ENCODE assay signal across 32 mouse cellular contexts in the genomic region with DNA sequence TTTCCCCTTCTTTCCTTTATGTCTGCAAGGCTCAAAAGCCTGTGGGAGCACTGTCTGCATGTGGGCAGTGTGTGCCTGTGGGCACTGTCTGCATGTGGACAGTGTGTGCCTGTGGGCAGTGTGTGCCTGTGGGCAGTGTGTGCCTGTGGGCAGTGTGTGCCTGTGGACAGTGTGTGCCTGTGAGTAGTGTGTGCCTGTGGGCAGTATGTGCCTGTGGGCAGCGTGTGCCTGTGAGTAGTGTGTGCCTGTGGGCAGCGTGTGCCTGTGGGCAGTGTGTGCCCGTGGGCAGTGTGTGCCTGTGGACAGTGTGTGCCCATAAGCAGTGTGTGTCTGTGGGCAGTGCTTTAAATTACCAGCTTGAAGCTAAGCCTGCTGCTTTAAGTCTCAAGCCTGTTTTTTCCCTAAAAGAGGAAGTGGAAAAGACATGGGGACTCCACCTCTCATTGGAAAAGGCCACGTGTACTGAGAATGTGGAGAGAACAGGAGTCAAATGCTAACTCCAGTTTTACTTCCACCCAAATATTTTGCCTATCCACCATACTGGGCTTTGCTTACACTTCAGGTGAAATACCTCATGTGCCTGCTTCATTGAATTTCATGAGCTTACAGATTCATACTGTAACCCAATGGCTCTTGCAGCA. TPM values are rescaled to one million over a fixed set of nuclear protein-coding genes. Genes with fewer than 3 reads are reported as not detected.
A peak's percentile ranks its signal among the peaks of the same experiment; 100 is the strongest.
DNase-seq lines count a peak whose midpoint lies in the region; TF ChIP-seq lines count a peak whose summit lies in the region.
"Had no signal": no experiment of that assay in that cellular context is flagged by ENCODE, and none has a peak within 500 bp of the region (broad histone marks: within the 10 kb centered on the region; RNA-seq: fewer than 3 reads in every experiment).

No protein-coding gene starts in this region.

- H3K4me1 ChIP-seq in CH12.LX (ENCODE audit: control insufficient read depth in 1 of 2, insufficient read depth in 2 of 2) = peaks cover 7 to 45% of the 10 kb centered on the region in 2 experiments
- H3K4me1 ChIP-seq in megakaryocyte, embryonic 14.5 days = peaks cover 4% of the 10 kb centered on the region; the same call in 1 of the 2 replicates
- H3K4me1 ChIP-seq: forebrain, embryonic 13.5 days; midbrain, embryonic 10.5 days; midbrain, embryonic 15.5 days; neural tube, embryonic 12.5 days had no signal

- intact Hi-C loops in left cerebral cortex, postnatal 14 days (cut with DNase I) = no loop called here

- H3K9me3 ChIP-seq in CH12.LX (replicated peaks; ENCODE audit: low read length) = no peaks in the 10 kb centered on the region
- no peaks in the 10 kb centered on the region; the same call in 1 of the 2 replicates for H3K9me3 ChIP-seq in megakaryocyte, embryonic 14.5 days
- H3K9me3 ChIP-seq: forebrain, embryonic 13.5 days; heart, embryonic 13.5 days; intestine, embryonic 15.5 days; liver, embryonic 12.5 days; midbrain, embryonic 10.5 days; midbrain, embryonic 15.5 days; neural tube, embryonic 12.5 days had no signal

- in situ Hi-C loops in CH12.LX (cut with MboI; ENCODE audit: low pct_ligation_motif_present, low pct_unique_long_range_greater_than_20kb, low sequenced_read_pairs) = no loop called here

- DNase-seq in left cerebral cortex, postnatal 14 days (ENCODE audit: low spot score in 2 of 2) = peak; percentile 6 to 61
- no peak for DNase-seq in left cerebral cortex, adult 9 months (ENCODE audit: low spot score in 2 of 2)
- peak; percentile 92 for DNase-seq in CH12.LX (ENCODE audit: extremely low read depth)
- DNase-seq in brain, adult 2 months (ENCODE audit: low read depth, low spot score) = peak; percentile 13
- DNase-seq in adrenal gland, postnatal 25 days = no peak
- DNase-seq in spleen, postnatal 36 days (ENCODE audit: low spot score in 2 of 2) = no peak
- DNase-seq: adrenal gland, postnatal 10 days; B cell, adult 2 months; cerebellum, adult 18-20 months; cerebellum, postnatal 14 days; gastrocnemius, adult 2 months; gastrocnemius, postnatal 36 days; heart, adult 2 months; heart, postnatal 10 days; kidney, adult 2 months; kidney, postnatal 36 days; liver, postnatal 0 days; lung, postnatal 36 days; thymus, adult 18-20 months; thymus, postnatal 36 days had no signal

- no peak for TF ChIP-seq RAD21 in CH12.LX (IDR thresholded peaks at IDR 0.05; ENCODE audit: low read depth, low read length)

- TF ChIP-seq EP300 in CH12.LX (IDR thresholded peaks at IDR 0.05; ENCODE audit: low read length) = peak; percentile 86

- no peak for TF ChIP-seq POLR2A in CH12.LX (IDR thresholded peaks at IDR 0.05; ENCODE audit: low read depth, low read length)

- H3K4me3 ChIP-seq in CH12.LX (replicated peaks in 1 of 3; ENCODE audit: low read depth in 2 of 3, low read length in 2 of 3, poor library complexity in 1 of 3) = peak overlapping the region in 1 of 3 experiments; percentile 40
- H3K4me3 ChIP-seq in megakaryocyte, embryonic 14.5 days (replicated peaks) = peak overlapping the region; percentile 60
- H3K4me3 ChIP-seq: forebrain, embryonic 13.5 days; gastrocnemius, adult 2 months; heart, adult 2 months; heart, embryonic 13.5 days; intestine, embryonic 15.5 days; layer of hippocampus, adult 2 months; liver, embryonic 12.5 days; midbrain, embryonic 10.5 days; midbrain, embryonic 15.5 days; neural tube, embryonic 12.5 days had no signal

- TF ChIP-seq CTCF in CH12.LX (conservative IDR thresholded peaks at IDR 0.05 in 1 of 2, IDR thresholded peaks at IDR 0.05 in 1 of 2; ENCODE audit: low read depth in 2 of 2, low read length in 2 of 2) = no peak

- dilution Hi-C loops in CH12.LX (cut with MboI; ENCODE audit: extremely low pct_ligation_motif_present, extremely low pct_unique_long_range_greater_than_20kb, low sequenced_read_pairs) = no loop called here

- H3K79me2 ChIP-seq in CH12.LX (replicated peaks; ENCODE audit: control insufficient read depth, extremely low read depth, insufficient read depth, poor library complexity, severe bottlenecking) = no peaks in the 10 kb centered on the region

- no peak overlapping the region for H3K9ac ChIP-seq in CH12.LX (ENCODE audit: insufficient read depth, low read depth)
- H3K9ac ChIP-seq: forebrain, embryonic 13.5 days; heart, embryonic 13.5 days; intestine, embryonic 15.5 days; liver, embryonic 12.5 days; liver, postnatal 0 days; midbrain, embryonic 15.5 days; neural tube, embryonic 12.5 days had no signal

- H3K4me2 ChIP-seq in CH12.LX (ENCODE audit: insufficient read depth, low read depth, poor library complexity, severe bottlenecking) = no peak overlapping the region
- H3K4me2 ChIP-seq: forebrain, embryonic 13.5 days; heart, embryonic 13.5 days; intestine, embryonic 15.5 days; liver, embryonic 12.5 days; midbrain, embryonic 15.5 days; neural tube, embryonic 12.5 days had no signal

- H3K27ac ChIP-seq in CH12.LX (ENCODE audit: insufficient read depth, low read depth) = no peak overlapping the region
- H3K27ac ChIP-seq: forebrain, embryonic 13.5 days; gastrocnemius, adult 2 months; heart, adult 2 months; heart, embryonic 13.5 days; intestine, embryonic 15.5 days; layer of hippocampus, adult 2 months; liver, embryonic 12.5 days; midbrain, embryonic 10.5 days; midbrain, embryonic 15.5 days; neural tube, embryonic 12.5 days had no signal

- no peaks in the 10 kb centered on the region for H3K36me3 ChIP-seq in CH12.LX (replicated peaks in 1 of 2; ENCODE audit: control insufficient read depth in 1 of 2, insufficient read depth in 1 of 2, low read length in 1 of 2)
- H3K36me3 ChIP-seq in megakaryocyte, embryonic 14.5 days (replicated peaks; ENCODE audit: low read length) = no peaks in the 10 kb centered on the region
- H3K36me3 ChIP-seq: heart, embryonic 13.5 days; intestine, embryonic 15.5 days; liver, embryonic 12.5 days; midbrain, embryonic 10.5 days; midbrain, embryonic 15.5 days; neural tube, embryonic 12.5 days had no signal

- H3K27me3 ChIP-seq in CH12.LX (replicated peaks) = no peaks in the 10 kb centered on the region
- no peaks in the 10 kb centered on the region for H3K27me3 ChIP-seq in megakaryocyte, embryonic 14.5 days (replicated peaks)
- H3K27me3 ChIP-seq: forebrain, embryonic 13.5 days; intestine, embryonic 15.5 days; midbrain, embryonic 15.5 days; neural tube, embryonic 12.5 days had no signal

TF ChIP-seq in CH12.LX, 34 proteins besides CTCF, POLR2A, EP300 and RAD21:
- TF ChIP-seq ZMIZ1 (IDR thresholded peaks at IDR 0.05; ENCODE audit: low read depth, low read length) (no peak), JUND (conservative IDR thresholded peaks at IDR 0.05; ENCODE audit: low read depth, low read length) (no peak), HCFC1 (IDR thresholded peaks at IDR 0.05; ENCODE audit: low read depth, low read length) (no peak), ZNF384 (IDR thresholded peaks at IDR 0.05; ENCODE audit: low read depth, low read length) (no peak), POLR2AphosphoS2 (IDR thresholded peaks at IDR 0.05; ENCODE audit: low read depth, low read length) (no peak), ZKSCAN1 (IDR thresholded peaks at IDR 0.05; ENCODE audit: borderline replicate concordance, low read depth, low read length) (no peak), USF2 (conservative IDR thresholded peaks at IDR 0.05; ENCODE audit: low read depth, low read length) (no peak), USF1 (IDR thresholded peaks at IDR 0.05; ENCODE audit: low read depth, low read length) (no peak), JUN (IDR thresholded peaks at IDR 0.05; ENCODE audit: insufficient read depth, low read depth, low read length) (no peak), NELFE (IDR thresholded peaks at IDR 0.05; ENCODE audit: low read depth, low read length) (no peak), MXI1 (IDR thresholded peaks at IDR 0.05; ENCODE audit: low read depth, low read length) (0 out of 2 replicates have a peak, but pooled peaks have one; percentile 26), TCF12 (IDR thresholded peaks at IDR 0.05; ENCODE audit: low read depth, low read length) (no peak), UBTF (IDR thresholded peaks at IDR 0.05; ENCODE audit: low read depth, low read length) (no peak), ETS1 (conservative IDR thresholded peaks at IDR 0.05; ENCODE audit: low read depth, low read length) (no peak), MEF2A (IDR thresholded peaks at IDR 0.05; ENCODE audit: borderline replicate concordance, low read depth, low read length) (0 out of 2 replicates have a peak, but pooled peaks have one; percentile 22), NRF1 (IDR thresholded peaks at IDR 0.05; ENCODE audit: low read depth, low read length) (no peak), ZC3H11A (IDR thresholded peaks at IDR 0.05; ENCODE audit: low read depth, low read length) (no peak), IRF4 (IDR thresholded peaks at IDR 0.05; ENCODE audit: low read depth, low read length) (no peak; the same call in 1 of the 2 replicates), PAX5 (IDR thresholded peaks at IDR 0.05; ENCODE audit: low read length) (no peak), SIN3A (IDR thresholded peaks at IDR 0.05; ENCODE audit: low read length) (no peak), CHD2 (IDR thresholded peaks at IDR 0.05; ENCODE audit: low read length) (no peak), TBP (conservative IDR thresholded peaks at IDR 0.05; ENCODE audit: low read depth, low read length) (no peak), RCOR1 (conservative IDR thresholded peaks at IDR 0.05; ENCODE audit: low read depth, low read length) (no peak), SMC3 (IDR thresholded peaks at IDR 0.05; ENCODE audit: low read depth, low read length) (no peak), KAT2A (IDR thresholded peaks at IDR 0.05; ENCODE audit: insufficient replicate concordance, low read length) (no peak), MAX (IDR thresholded peaks at IDR 0.05; ENCODE audit: low read length) (peak; percentile 92), ELF1 (IDR thresholded peaks at IDR 0.05; ENCODE audit: low read depth, low read length) (no peak), BHLHE40 (IDR thresholded peaks at IDR 0.05; ENCODE audit: low read depth, low read length) (peak; percentile 62; the same call in 1 of the 2 replicates), MYC (IDR thresholded peaks at IDR 0.05; ENCODE audit: low read depth, low read length) (peak; percentile 95), E2F4 (IDR thresholded peaks at IDR 0.05; ENCODE audit: insufficient replicate concordance, low read depth, low read length) (no peak), GABPA (IDR thresholded peaks at IDR 0.05; ENCODE audit: insufficient replicate concordance, low read depth, low read length) (no peak)
TF ChIP-seq in CH12.LX: peak in this region for 5.

RNA-seq across cellular contexts. Expression of a gene that starts 41.9 kb away (rescaled TPM):
- total RNA-seq in left cerebral cortex, postnatal 14 days (2021) = 1 to 10 TPM in 1 of 2 experiments, not detected in 1; 1.4 TPM
- total RNA-seq in CH12.LX (2012; rRNA removed) (not detected in 2 replicates), CH12.LX (2014; rRNA removed) (not detected in 2 replicates)
- polyA plus RNA-seq in CH12.LX (2012; ENCODE audit: insufficient read length, low read depth) = not detected in 2 replicates
- polyA plus RNA-seq in megakaryocyte, embryonic 14.5 days (2012; ENCODE audit: insufficient read depth, low replicate concordance) = not detected in 2 replicates
- 0.71 TPM in 1 of 2 replicates, not detected in the other for total RNA-seq in adrenal gland, postnatal 25 days (2021)
- total RNA-seq: ES-E14; gastrocnemius, postnatal 36 days; heart, adult 2 months; layer of hippocampus, adult 2 months; layer of hippocampus, postnatal 25 days had no signal
- polyA plus RNA-seq: liver, embryonic 12.5 days; liver, postnatal 0 days; stomach, embryonic 16.5 days had no signal

Comparison
In these comparisons a context has a peak if more than half of its experiments do, and no peak if none do; other contexts are left out.
1. DNase-seq: peak in left cerebral cortex, postnatal 14 days (2 of 2), CH12.LX (single experiment) and brain, adult 2 months (single experiment); none in left cerebral cortex, adult 9 months (0 of 2), adrenal gland, postnatal 25 days (single experiment) and spleen, postnatal 36 days (0 of 2).